Comparison of ENCODE assay signal across 15 mouse cellular contexts in the genomic region with DNA sequence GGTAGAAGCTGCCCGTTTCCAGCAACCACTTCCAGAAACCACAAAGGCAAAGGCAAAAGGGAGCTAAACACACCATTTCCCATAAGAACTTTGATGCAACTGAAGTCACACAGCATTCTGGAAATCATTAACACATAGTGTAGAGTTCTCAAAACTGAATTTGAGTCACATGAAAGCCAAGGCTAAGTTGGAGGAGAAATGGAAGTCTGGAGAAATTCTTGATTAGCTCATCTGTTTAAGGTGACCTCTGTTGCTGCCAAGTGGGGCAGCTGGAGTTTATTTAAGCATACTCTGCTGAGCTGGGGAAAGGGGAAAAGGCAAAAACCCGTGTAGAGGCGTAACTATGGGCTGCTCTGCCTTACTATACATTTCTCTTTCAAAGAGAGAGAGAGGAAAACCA. TPM values are rescaled to one million over a fixed set of nuclear protein-coding genes. Genes with fewer than 3 reads are reported as not detected.
DNase-seq lines count a peak whose midpoint lies in the region; ATAC-seq and TF ChIP-seq lines count a peak whose summit lies in the region.
"Had no signal": no experiment of that assay in that cellular context is flagged by ENCODE, and none has a peak within 500 bp of the region (broad histone marks: within the 10 kb centered on the region; RNA-seq: fewer than 3 reads in every experiment).

No protein-coding gene starts in this region.

- TF ChIP-seq POLR2A in cerebellum, adult 2 months (IDR thresholded peaks at IDR 0.05; ENCODE audit: borderline replicate concordance, insufficient read depth, low read length), result no peak

- no peak overlapping the region for H3K9ac ChIP-seq in kidney, embryonic 14.5 days (ENCODE audit: low read depth, low read length)
- H3K9ac ChIP-seq: neural tube, embryonic 12.5 days had no signal

- H3K4me3 ChIP-seq in kidney, embryonic 14.5 days (ENCODE audit: low read length), result no peak overlapping the region
- no peak overlapping the region for H3K4me3 ChIP-seq in cerebellum, adult 2 months (replicated peaks; ENCODE audit: insufficient read depth, low read depth, low read length)
- H3K4me3 ChIP-seq: megakaryocyte, embryonic 14.5 days; neural tube, embryonic 12.5 days had no signal

- no peaks in the 10 kb centered on the region for H3K27me3 ChIP-seq in kidney, embryonic 14.5 days (ENCODE audit: control insufficient read depth, insufficient read depth, low read length)
- H3K27me3 ChIP-seq in cerebellum, adult 2 months (ENCODE audit: control insufficient read depth, insufficient read depth, low read length), result no peaks in the 10 kb centered on the region
- H3K27me3 ChIP-seq: CH12.LX; megakaryocyte, embryonic 14.5 days; neural tube, embryonic 12.5 days had no signal

- no peak overlapping the region for H3K27ac ChIP-seq in kidney, embryonic 14.5 days (ENCODE audit: low read depth, low read length)
- no peak overlapping the region for H3K27ac ChIP-seq in cerebellum, adult 2 months (ENCODE audit: insufficient read depth, low read length)
- H3K27ac ChIP-seq: neural tube, embryonic 12.5 days had no signal

- whole genome bisulfite sequencing in kidney, embryonic 14.5 days, result 53% methylated on average over 3 of the region's 3 CpGs
- 54% methylated on average over 3 of the region's 3 CpGs for WGBS in cerebellum, adult 2 months

- no peaks in the 10 kb centered on the region for H3K9me3 ChIP-seq in kidney, embryonic 14.5 days (ENCODE audit: control insufficient read depth, low read length)
- H3K9me3 ChIP-seq: megakaryocyte, embryonic 14.5 days; neural tube, embryonic 12.5 days had no signal

- H3K4me2 ChIP-seq in kidney, embryonic 14.5 days (replicated peaks; ENCODE audit: low read depth, low read length), result no peak overlapping the region
- H3K4me2 ChIP-seq: neural tube, embryonic 12.5 days had no signal

- no peak for ATAC-seq in kidney, embryonic 14.5 days (ENCODE audit: low FRiP score, low TSS enrichment)
- no peak for ATAC-seq in activated CD4-positive, CD25-positive, alpha-beta regulatory T cell, adult 4 months

- H3K4me1 ChIP-seq in kidney, embryonic 14.5 days (ENCODE audit: control insufficient read depth, insufficient read depth, low read length), result peaks cover 3% of the 10 kb centered on the region; the same call in 1 of the 2 replicates
- no peaks in the 10 kb centered on the region; the same call in 1 of the 2 replicates for H3K4me1 ChIP-seq in cerebellum, adult 2 months (ENCODE audit: control insufficient read depth, insufficient read depth, low read length)
- H3K4me1 ChIP-seq: megakaryocyte, embryonic 14.5 days; neural tube, embryonic 12.5 days had no signal

- no peaks in the 10 kb centered on the region for H3K36me3 ChIP-seq in kidney, embryonic 14.5 days (ENCODE audit: control insufficient read depth, insufficient read depth, low read length)
- H3K36me3 ChIP-seq: neural tube, embryonic 12.5 days had no signal

- peak; percentile 59 for DNase-seq in kidney, adult 11 months
- peak; percentile 57 for DNase-seq in adrenal gland, postnatal 14 days
- DNase-seq in fibroblast of lung, adult 2 months (ENCODE audit: low read depth), result peak; percentile 93
- peak; percentile 34 for DNase-seq in lung, postnatal 36 days
- no peak for DNase-seq in cerebellum, adult 2 months
- DNase-seq: cerebellum, adult 18-20 months; gastrocnemius, postnatal 10 days; heart, postnatal 14 days; right cerebral cortex, adult 18-20 months had no signal

- TF ChIP-seq CTCF in cerebellum, adult 2 months (IDR thresholded peaks at IDR 0.05; ENCODE audit: borderline replicate concordance, insufficient read depth, low read depth, low read length), result no peak

RNA-seq across cellular contexts. Expression of gene Gm6993, which starts 21.8 kb away (rescaled TPM):
- polyA plus RNA-seq in kidney, embryonic 14.5 days (2014; fragmentation: Nextera tagmentation; extraction: Ambion mirVana), result not detected in 2 replicates
- not detected in 2 replicates for total RNA-seq in adrenal gland, postnatal 14 days (2021)
- not detected in 2 replicates for polyA plus RNA-seq in cerebellum, adult 2 months (2012; rRNA removed)
- not detected for polyA plus RNA-seq in activated CD4-positive, CD25-positive, alpha-beta regulatory T cell, adult 4 months (2017; shearing (Covaris generic))
- total RNA-seq: CH12.LX; gastrocnemius, postnatal 10 days; heart, postnatal 14 days; left cerebral cortex, postnatal 25 days had no signal
- polyA plus RNA-seq: neural tube, embryonic 12.5 days had no signal

RNA-seq across cellular contexts. Expression of gene Lamb1, which starts 46.3 kb away (rescaled TPM):
- 65.2 and 121 TPM in 2 replicates for polyA plus RNA-seq in kidney, embryonic 14.5 days (2014; fragmentation: Nextera tagmentation; extraction: Ambion mirVana)
- total RNA-seq in adrenal gland, postnatal 14 days (2021), result 174 and 193 TPM in 2 replicates
- polyA plus RNA-seq in cerebellum, adult 2 months (2012; rRNA removed), result 10.6 and 13.2 TPM in 2 replicates
- not detected for polyA plus RNA-seq in activated CD4-positive, CD25-positive, alpha-beta regulatory T cell, adult 4 months (2017; shearing (Covaris generic))

Comparison
In these comparisons a context has a peak if more than half of its experiments do, and no peak if none do; other contexts are left out.
1. DNase-seq: peak in kidney, adult 11 months (single experiment), adrenal gland, postnatal 14 days (single experiment), fibroblast of lung, adult 2 months (single experiment) and lung, postnatal 36 days (single experiment); none in cerebellum, adult 2 months (0 of 2).
2. RNA of gene Lamb1, which starts 46.3 kb away (polyA plus RNA-seq): 65.2 to 121 TPM in kidney, embryonic 14.5 days and 10.6 to 13.2 TPM in cerebellum, adult 2 months; not detected in activated CD4-positive, CD25-positive, alpha-beta regulatory T cell, adult 4 months; every median in the first group is over 10 times any median in the second.